Mouse (Mus musculus) thymus, adult 2 months (tissue): ENCODE measurements around the gene Txnrd3. TPM values are rescaled to one million over a fixed set of nuclear protein-coding genes. Genes with fewer than 3 reads are reported as not detected.

ENCODE experiments used
- DNase-seq: peaks from one replicate; pipeline ENCODE4 v3.0.0; 2021
- H3K27ac ChIP-seq: fragments of 200-500 bp; 2 replicates; pipeline ENCODE4 v1.5.1; 2012; ENCODE audit warnings: low read length, control low read depth; ENCODE audit not compliant: control insufficient read depth, insufficient read depth
- H3K27me3 ChIP-seq: fragments of 200-500 bp; 2 replicates; pipeline ENCODE4 v1.6.1; 2012; ENCODE audit warnings: mild to moderate bottlenecking, low read length, moderate library complexity, mixed read lengths; ENCODE audit not compliant: control insufficient read depth, insufficient read depth
- H3K36me3 ChIP-seq: fragments of 200-500 bp; 2 replicates; pipeline ENCODE4 v1.6.1; 2012; ENCODE audit warnings: mild to moderate bottlenecking, low read length, moderate library complexity; ENCODE audit not compliant: control insufficient read depth, insufficient read depth
- H3K4me1 ChIP-seq: fragments of 200-500 bp; replicated peaks from 2 replicates; pipeline ENCODE4 v1.6.1; 2012; ENCODE audit warnings: low read length; ENCODE audit not compliant: control insufficient read depth, insufficient read depth
- H3K4me3 ChIP-seq: fragments of 200-500 bp; 2 replicates; pipeline ENCODE4 v1.5.1; 2012; ENCODE audit warnings: mild to moderate bottlenecking, low read length, control low read depth, moderate library complexity; ENCODE audit not compliant: control insufficient read depth, insufficient read depth
- CTCF ChIP-seq: fragments of 200-500 bp; IDR thresholded peaks from 2 replicates; pipeline ENCODE4 v1.5.1; 2012; ENCODE audit warnings: mild to moderate bottlenecking, control low read depth, low read length, moderate library complexity, borderline replicate concordance; ENCODE audit not compliant: control insufficient read depth, poor library complexity, insufficient read depth; ENCODE audit errors: extremely low read depth
- POLR2A ChIP-seq: fragments of 200-500 bp; IDR thresholded peaks from 2 replicates; pipeline ENCODE4 v1.6.1; 2012; ENCODE audit warnings: mild to moderate bottlenecking, low read length, control low read depth, moderate library complexity; ENCODE audit not compliant: control insufficient read depth, poor library complexity, insufficient read depth; ENCODE audit errors: extremely low read depth
- WGBS: fragments of 180-500 bp; shearing (Covaris S2); methylation state at CpG from one replicate; pipeline ENCODE4 v1.1.7; 2018; 5-methylcytosine and 5-hydroxymethylcytosine counted together
- polyA plus RNA-seq: library from polyadenylated mRNA; depleted of rRNA; stranded (reverse); fragments of >200 nt; gene quantifications from 2 replicates; pipeline ENCODE4 v1.2.3, GENCODE M21; 2012

The Txnrd3 gene
- polyA plus RNA-seq, 1 experiment, result 10.2 TPM

GRCm38 (mm10) chr6:89665155-89665554 is 21.4 kb downstream of the Txnrd3 start:
- TF ChIP-seq CTCF (no peak), POLR2A (no peak)
- DNase-seq, result no peak
- H3K27me3 ChIP-seq, result no peaks in the 10 kb centered on the region
- H3K36me3 ChIP-seq, result no peaks in the 10 kb centered on the region
- H3K4me3 ChIP-seq, result no peak overlapping the region
- H3K27ac ChIP-seq, result no peak overlapping the region
- no peaks in the 10 kb centered on the region for H3K4me1 ChIP-seq
- 91% methylated on average over 8 of the region's 8 CpGs for WGBS

GRCm38 (mm10) chr6:89665667-89666066 is 21.9 kb downstream of the Txnrd3 start:
- Histone ChIP-seq H3K36me3 (no peaks in the 10 kb centered on the region), H3K4me3 (no peak overlapping the region), H3K4me1 (no peaks in the 10 kb centered on the region), H3K27me3 (no peaks in the 10 kb centered on the region), H3K27ac (no peak overlapping the region)
- WGBS, result 80% methylated on average over 7 of the region's 7 CpGs
- no peak for DNase-seq
- TF ChIP-seq POLR2A (no peak), CTCF (no peak)

GRCm38 (mm10) chr6:89666976-89667375 is 23.2 kb downstream of the Txnrd3 start:
- DNase-seq, result no peak
- H3K4me3 ChIP-seq, result no peak overlapping the region
- no peaks in the 10 kb centered on the region for H3K4me1 ChIP-seq
- 97% methylated on average over 3 of the region's 3 CpGs for WGBS
- TF ChIP-seq CTCF (no peak), POLR2A (no peak)
- no peaks in the 10 kb centered on the region for H3K36me3 ChIP-seq
- H3K27ac ChIP-seq, result no peak overlapping the region
- H3K27me3 ChIP-seq, result no peaks in the 10 kb centered on the region

DNA sequence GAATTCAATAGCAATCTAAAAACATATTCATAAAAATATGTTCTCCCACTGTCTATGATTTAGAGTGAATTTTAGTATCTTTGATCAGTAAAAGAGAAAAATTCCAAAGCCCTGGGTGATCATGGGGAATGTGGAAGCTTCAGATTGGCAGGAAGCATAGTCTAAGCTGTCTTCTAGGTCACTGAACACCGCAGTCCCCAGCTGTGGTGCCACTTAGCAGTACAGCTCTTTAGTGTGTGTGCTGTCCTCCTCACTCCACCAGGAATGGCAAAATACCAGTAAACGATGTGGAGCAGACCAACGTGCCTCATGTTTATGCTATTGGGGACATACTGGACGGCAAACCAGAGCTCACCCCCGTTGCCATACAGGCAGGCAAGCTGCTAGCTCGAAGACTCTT is 25.8 kb downstream of the Txnrd3 start:
- H3K36me3 ChIP-seq, result no peaks in the 10 kb centered on the region

GRCm38 (mm10) chr6:89671431-89671830 is 27.6 kb downstream of the Txnrd3 start:
- Histone ChIP-seq H3K36me3 (no peaks in the 10 kb centered on the region), H3K4me1 (no peaks in the 10 kb centered on the region), H3K27me3 (no peaks in the 10 kb centered on the region), H3K27ac (no peak overlapping the region), H3K4me3 (no peak overlapping the region)
- TF ChIP-seq POLR2A (no peak), CTCF (no peak)
- 83% methylated on average over 6 of the region's 6 CpGs for WGBS
- DNase-seq, result no peak

More for the DNA sequence above, 25.8 kb downstream of the Txnrd3 start:
- TF ChIP-seq POLR2A (no peak), CTCF (no peak)
- WGBS, result 97% methylated on average over 6 of the region's 6 CpGs
- H3K4me3 ChIP-seq, result no peak overlapping the region
- no peak for DNase-seq
- H3K27ac ChIP-seq, result no peak overlapping the region
- no peaks in the 10 kb centered on the region for H3K4me1 ChIP-seq
- H3K27me3 ChIP-seq, result no peaks in the 10 kb centered on the region

GRCm38 (mm10) chr6:89672641-89673040 is 28.9 kb downstream of the Txnrd3 start:
- no peaks in the 10 kb centered on the region for H3K4me1 ChIP-seq
- no peak overlapping the region for H3K27ac ChIP-seq
- H3K4me3 ChIP-seq, result no peak overlapping the region
- no peaks in the 10 kb centered on the region for H3K27me3 ChIP-seq
- 95% methylated on average over 7 of the region's 7 CpGs for WGBS
- no peak for TF ChIP-seq POLR2A
- no peak for TF ChIP-seq CTCF
- DNase-seq, result no peak
- H3K36me3 ChIP-seq, result no peaks in the 10 kb centered on the region

DNA sequence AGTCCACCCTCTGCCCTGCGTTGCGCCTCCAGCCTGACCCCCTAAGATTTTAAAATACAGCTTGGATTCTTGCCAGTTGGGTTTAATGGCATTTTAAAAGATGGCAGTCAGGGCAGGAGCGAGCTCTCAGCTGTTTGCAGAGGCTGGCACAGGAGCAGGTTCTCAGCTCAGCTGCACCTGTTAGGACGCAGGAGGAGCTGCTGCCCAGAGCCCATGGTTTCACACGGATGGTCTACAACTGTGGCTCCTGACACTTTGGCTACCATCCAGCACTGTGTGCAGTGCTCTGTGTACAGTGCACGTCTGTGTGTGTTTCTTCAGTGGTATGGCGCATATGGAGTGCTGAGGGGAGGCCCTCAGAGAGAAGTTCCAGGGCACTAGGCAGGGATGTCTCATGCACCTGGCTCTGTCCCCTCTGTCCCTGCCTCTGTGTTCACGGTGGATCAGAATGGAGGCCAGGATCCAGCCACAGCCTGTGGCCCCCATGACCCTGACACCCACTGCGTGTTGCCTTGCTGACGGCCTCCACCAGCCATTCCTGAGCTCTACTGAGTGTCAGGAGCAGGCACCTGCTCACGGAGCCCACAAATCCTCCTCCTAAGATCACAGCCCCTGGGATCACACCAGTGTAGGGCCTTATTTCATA is 29.5 kb downstream of the Txnrd3 start:
- Histone ChIP-seq H3K27ac (no peak overlapping the region), H3K4me1 (no peaks in the 10 kb centered on the region), H3K36me3 (no peaks in the 10 kb centered on the region), H3K27me3 (no peaks in the 10 kb centered on the region), H3K4me3 (no peak overlapping the region)
- TF ChIP-seq CTCF (no peak), POLR2A (no peak)
- WGBS, result 95% methylated on average over 11 of the region's 11 CpGs
- DNase-seq, result no peak
